Mouse (Mus musculus): Measurements from ENCODE around the gene Olfr1371.

Gene Olfr1371

DNA sequence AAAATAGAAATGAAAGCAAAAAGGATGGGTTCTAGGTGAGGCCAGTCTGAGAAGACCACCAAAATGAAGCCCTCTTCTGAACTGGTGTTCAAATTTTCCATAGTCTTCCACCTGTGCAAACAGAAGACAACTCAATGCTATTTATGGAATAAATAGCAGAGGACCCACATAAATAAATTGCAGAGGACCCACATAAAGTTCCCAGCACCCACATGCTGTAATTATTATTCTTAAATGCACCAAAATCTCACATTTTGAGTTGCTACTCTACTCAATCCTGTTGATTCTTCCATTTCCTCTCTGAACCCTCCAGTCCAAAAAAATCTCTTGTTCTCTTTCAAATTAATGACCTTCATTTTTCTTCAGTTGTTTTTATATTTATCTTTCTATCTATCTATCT lies at the start of gene Olfr1371:
Olfr1371 (minus strand) TSS at position 101 of the 400 bp plus-strand sequence.
- DNase-seq (ENCODE audit: low spot score) = no peak

DNA sequence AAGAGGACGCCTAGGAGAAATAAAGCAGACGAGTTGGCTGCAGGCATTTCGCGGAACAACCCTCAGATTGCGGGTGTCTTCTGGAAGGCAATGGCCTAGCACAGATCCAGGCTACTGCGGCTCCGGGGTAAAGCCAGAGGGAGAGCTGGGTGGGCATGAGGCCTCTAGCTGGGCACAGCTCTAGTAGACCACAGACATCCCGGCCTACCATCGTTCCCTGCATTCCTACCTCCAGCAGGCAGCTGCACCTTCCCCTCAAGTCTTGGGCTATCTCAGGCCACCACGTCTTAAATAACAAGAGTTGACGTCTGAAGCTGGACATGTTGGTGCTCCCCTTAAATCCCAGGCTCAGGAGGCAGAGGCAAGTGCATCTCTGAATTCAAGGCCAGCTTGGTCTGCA lies 48.6 kb upstream of the Olfr1371 start:
- peak; percentile 39 for DNase-seq (ENCODE audit: low spot score)

DNA sequence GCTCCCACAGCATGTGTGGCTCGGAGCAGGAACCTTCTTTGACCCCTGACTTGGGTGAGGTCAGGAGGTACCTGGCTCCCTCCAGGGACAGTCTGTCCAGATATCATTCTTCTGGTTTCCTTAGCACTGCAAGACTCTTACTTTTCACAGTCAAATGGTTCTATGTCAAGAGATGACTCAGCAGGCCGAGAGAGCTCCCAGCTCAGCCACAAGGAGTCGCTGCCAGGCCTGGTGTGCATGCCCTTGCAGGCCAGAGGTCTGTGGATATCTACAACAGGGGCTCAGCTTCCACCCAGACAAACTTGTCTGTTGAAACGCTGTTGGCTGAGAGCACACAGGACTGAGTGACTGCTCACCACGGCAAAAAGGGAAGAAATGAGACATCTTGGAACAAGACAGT lies 48.1 kb upstream of the Olfr1371 start:
- DNase-seq (ENCODE audit: low spot score) = peak; percentile 82

DNA sequence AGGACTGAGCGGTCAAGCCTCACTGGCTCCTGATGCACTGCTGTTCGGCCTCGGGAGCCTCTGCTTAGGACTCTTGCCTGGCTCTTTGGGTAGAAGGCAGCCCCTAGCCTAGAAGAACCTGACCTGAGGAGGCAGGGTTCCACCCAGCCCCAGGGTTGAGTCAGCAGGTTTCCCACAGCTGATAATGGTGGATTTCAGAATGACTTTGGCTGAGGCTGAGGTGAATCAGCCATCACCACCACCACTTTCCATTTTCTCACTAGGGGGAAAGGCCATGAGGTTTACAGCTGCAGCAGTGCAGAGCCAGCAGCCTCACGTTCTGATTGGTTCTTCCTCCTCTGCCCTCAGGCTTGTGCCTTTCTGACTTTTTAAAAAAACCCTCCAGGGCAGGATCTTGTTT lies 47.1 kb upstream of the Olfr1371 start:
- peak; percentile 38 for DNase-seq (ENCODE audit: low spot score)

DNA sequence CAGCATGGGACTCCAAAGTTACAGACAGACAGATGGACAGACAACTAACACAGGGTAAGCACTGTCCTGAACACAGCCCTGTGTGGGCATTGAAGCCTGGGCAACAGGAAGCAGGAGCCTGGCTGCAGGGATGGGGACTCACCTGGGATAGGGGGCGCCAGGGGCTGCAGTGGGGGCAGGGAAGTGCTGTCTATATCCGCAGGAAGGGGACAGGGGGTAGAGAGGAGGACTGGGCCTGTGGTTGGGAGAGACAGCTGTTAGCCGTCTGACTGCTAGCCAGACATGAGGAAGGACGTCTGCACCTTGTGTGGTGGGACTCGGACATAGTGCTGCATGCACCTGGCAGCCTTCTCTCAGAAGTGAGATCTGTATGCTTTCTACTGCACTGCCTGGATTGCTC lies 44.9 kb upstream of the Olfr1371 start:
- peak; percentile 45 for DNase-seq (ENCODE audit: low spot score)

DNA sequence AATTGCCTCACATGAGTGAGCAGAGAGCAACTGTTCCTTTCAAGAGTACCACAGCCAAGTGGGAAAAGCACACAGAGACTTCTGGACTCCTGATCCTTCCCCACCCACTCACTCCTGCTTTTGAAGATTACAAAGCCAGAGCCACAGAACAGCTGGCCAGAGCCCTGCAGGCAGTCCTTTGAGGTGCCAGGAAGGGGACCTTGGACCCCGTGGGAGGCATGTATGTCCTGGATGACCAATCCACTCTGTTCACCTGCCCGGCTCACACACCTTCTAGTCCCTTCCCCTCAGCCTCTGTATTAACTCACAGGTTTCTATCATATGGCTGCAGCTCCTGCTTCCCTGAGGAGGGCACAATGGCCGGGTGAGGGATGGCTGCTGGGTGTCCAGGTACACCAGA lies 43.6 kb upstream of the Olfr1371 start:
- DNase-seq (ENCODE audit: low spot score) = peak; percentile 37

DNA sequence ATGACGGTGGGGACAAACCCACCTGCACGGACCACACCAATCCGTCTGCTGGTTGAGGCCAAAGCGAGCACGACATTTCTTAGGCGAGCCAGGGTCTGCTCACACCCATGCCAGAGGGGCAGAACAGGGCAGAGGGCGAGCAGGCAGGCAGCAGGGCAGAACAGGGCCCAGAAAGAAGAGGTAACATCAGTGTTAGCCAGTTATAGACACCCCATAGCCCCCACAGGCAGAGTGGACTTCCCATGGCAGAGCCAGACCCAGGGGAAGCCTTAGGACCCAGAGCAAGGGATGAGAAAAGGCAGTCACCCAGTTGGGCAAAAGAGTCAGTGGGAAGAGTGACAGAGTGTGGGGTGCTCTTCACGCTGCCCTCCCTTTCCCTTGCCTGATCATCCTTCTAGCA lies 41.3 kb upstream of the Olfr1371 start:
- DNase-seq (ENCODE audit: low spot score) = peak; percentile 37

DNA sequence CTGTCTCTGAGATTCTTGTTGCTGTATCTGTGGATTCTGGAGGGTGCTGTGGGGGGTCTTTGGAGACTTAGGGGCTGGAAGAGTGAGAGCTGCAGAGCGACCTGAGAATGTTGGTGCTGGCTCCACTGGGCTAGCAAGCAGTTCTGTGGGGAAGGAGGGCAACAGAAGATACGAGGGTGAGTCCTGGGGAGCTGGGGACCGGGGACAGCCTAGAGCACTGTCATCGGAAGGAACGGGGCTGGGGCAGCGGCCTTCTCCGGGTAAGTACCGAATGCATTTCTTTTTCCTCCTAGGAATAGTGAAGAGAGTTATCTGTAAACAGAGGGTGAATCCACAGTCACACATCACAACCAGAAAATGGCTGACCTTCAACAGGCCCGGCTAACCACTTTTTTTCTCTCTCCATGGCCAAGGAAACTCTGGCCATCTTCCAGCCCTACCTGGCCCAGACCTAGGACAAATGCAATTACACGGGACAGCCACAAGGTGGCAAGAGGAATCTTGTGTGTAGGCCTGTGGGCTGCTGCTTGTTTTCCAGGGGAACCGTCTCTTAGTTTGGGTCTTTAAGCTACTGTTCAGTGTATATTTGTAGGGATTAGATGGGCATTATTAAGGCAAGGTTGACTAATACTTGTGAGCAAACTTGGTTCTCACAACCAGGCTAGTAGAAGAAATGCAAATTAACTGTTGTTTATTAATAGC lies 40.0 kb upstream of the Olfr1371 start:
- DNase-seq (ENCODE audit: low spot score) = peak; percentile 76

DNA sequence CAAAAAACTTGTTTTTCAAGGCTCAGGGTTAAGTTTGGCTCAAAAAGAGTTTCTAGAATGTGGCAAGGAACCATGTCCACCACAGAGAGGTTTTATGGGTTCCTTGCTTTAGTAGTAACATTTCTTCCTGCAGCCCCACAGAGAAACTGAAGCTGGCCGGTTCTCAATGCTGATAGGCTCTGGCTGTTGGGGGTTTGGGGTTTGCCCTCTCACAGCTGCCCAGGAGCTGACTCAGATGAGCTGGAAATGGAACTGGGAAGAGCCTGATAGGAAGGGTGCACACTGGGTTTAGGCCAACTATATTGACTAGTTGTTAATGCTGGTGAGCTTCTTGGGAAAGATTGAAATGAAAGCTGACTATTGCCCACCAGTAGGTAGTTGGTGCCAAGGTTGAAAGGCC lies 38.9 kb upstream of the Olfr1371 start:
- DNase-seq (ENCODE audit: low spot score) = peak; percentile 37

DNA sequence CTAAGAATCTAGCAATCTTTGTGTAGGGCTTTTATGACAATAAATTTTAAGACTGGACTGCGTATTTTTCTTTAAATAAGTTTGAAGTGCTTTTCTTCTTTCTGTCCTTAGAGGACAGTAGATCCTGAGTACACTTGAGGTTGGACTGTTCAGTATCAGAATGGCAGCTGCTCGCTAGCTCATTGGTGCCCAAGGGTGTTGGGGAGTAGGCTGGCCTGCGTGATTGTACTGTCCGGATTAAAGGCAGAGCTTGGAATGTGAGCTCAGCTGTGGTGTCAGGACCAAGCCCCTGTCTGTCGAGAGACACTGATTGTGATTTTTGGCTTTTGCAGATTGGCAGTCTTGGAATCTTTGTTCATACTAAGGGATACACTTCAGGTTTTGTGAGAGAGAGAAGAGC lies 38.0 kb upstream of the Olfr1371 start:
- DNase-seq (ENCODE audit: low spot score) = peak; percentile 46

DNA sequence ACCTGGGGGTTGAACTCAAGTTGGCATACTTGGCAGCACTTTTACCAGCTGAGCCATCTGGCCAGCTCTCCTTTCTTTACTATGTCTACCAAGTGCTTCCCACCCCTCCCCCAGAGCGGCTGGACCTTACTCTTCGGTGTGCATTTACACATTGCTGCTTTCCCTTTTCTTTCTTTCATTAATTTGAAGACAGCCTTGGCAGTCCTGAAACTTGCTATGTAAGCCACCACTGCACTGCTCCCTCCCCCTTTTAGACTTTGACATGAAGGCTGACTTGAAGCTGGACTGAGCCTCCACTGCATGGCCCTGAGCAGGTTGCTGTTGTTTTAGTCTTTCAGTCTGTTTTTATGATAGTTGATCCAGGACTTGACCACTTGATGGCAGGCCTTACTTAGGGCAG lies 35.7 kb upstream of the Olfr1371 start:
- DNase-seq (ENCODE audit: low spot score) = peak; percentile 47

DNA sequence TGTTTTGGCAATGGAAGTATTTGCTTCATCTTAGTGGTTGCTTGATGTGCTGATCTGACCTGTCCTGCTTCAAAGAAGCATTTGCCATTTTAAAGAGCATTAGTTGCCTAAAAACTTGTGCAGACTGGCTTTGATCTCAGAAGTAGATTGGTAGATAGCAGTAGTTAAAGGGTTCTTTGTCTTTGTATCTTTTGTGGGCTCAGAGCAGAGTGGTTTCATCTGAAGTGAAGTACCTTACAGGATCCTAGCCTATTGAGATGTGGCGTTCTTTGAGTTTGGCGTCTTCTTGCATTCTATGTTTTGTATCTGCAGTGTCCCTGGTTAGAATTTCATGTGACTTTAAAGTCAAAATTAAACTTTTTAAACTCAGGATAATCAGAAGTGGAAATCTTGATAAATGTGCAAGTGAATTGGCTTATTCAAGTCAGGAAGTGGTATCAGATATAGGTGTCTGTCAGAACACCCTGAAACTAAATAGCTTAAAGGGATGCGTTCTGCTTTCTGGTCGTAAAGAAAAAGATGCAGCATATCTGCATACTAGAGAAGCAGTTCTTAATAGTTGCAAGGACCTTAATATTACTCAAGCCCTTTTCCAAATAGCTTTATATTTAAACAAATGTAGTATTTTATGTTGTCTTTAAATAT lies 27.2 kb upstream of the Olfr1371 start:
- no peak for DNase-seq (ENCODE audit: low spot score)

DNA sequence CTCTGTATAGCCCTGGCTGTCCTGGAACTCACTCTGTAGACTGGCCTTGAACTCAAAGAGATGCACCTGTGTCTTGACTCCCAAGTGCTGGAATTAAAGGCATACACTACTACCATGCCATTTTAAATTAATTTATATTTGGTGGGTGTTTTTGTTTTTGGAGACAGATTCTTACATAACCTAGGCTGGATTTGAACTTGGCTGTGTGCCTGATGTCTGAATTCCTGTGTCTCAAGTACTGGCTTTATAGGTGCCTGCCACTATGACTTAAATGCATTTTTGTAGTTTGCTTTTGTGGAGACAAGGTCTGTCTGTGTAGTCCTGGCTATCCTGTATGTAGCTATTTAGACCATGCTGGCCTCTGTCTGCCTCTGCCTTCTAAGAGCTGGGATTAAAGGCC lies 20.7 kb upstream of the Olfr1371 start:
- DNase-seq (ENCODE audit: low spot score) = no peak

DNA sequence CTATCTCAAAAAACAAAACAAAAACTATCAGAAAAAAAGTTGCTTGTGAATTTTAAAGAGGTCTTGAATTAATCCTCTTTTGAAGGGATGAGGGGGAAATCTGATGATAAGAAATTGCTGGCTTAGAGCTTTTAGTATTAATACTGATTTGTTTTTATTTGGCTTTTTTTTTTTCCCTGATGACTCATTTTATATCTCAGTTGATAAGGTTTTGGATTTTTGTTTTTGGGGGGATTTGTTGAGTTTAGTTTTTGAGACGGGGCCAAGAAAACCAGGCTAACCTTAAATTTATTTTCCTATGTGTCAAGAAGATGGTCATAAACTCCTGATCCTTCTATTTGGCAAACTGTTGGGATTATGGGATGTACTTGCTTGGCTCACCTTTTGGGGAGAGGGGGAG lies 20.1 kb upstream of the Olfr1371 start:
- no peak for DNase-seq (ENCODE audit: low spot score)

DNA sequence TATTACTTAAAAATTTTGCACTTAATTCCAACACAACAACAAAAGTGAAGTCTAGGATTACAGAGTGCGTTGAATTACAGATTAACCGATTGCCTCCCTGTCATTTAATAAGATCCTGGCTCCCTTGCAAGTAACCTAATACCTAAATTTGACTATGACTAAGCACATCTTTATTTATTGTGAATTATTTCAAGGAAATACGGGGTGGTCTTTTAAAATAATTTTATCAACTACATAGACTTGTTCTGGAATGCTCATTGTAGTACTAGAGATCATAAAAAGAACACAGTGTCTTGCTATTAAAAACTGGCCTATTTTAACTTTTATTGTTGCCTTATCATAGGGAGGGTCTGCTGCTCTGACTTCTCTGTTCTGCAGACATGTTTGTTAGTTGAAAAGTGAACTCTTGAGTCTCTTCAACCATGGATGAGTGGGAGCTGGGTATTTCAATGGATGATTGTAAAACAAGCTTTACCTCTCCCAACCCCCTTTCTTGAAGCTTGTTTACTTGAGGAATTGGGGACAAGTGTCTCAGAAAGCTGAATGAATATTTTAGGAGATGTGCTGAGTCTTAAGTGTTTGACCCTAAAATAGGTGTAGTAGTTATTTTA lies 19.4 kb upstream of the Olfr1371 start:
- DNase-seq (ENCODE audit: low spot score) = no peak

DNA sequence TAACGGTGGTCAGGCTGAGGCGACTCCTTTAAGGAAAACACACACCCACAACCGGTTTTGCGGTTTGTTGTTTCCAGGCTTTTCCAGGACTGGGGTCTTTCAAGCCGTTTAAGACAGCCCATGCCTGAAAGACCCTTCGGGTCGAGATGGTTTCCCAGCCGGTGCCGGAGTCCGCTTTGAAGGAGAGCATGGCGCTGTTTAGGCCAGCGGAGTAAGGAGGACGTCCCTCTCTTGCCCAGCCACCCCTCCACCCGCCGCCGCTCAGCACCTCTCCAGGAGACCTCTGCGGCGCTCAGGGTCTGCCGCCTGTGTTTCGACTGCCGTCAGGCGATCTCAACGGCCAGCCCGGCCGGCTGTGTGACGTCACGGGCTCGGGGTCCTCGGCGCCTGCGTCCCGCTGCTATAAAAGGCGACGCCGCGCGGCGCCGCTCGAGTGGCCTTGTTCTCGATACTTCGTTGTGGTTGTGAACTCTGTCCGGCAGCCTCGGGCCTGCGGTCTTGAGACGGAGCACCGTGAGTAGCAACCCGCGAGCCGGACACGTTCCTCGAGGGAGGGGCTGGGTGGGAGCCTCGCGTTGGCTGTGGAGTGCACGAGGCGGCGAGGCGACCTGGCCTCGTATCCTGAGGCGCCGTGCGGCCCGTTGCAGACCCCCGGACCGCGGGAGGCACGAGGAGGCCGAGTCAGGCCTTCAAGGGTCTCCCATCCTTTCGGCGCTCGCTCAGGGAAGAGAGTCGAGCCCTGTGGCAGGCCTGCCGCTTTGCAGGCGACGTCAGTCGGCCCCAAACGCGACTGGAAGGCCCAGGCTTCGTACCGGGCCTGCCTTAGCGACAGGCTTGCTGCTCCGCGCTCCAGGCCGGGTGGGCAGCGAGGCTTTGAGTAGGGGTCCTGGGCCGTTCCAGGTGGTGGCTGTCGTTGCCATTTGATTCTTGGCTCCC lies 18.1 kb upstream of the Olfr1371 start, which contains the start of gene Skp1a:
Skp1a (plus strand) TSS at position 390 of the 936 bp plus-strand sequence.
- DNase-seq (ENCODE audit: low spot score) = peak; percentile 97

DNA sequence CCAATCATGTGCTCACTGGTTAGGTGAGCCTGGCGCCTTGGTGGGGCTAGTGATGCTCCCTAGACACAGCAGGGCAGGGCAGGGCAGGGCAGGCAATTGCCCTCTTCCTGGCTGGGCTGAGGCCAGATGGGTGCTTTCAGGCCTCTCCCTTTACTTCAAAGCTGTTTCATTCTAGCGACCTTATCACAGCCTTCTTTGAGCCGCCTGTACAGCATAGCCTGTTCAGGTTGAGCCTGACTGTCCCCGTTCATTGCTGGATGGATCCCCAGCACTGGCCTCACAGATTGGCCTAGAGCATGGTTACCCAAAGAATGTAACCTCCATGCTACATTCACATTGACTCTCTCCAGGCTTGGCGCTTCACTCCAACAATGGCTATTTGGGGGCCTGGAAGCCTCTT lies 16.9 kb upstream of the Olfr1371 start:
- DNase-seq (ENCODE audit: low spot score) = no peak

DNA sequence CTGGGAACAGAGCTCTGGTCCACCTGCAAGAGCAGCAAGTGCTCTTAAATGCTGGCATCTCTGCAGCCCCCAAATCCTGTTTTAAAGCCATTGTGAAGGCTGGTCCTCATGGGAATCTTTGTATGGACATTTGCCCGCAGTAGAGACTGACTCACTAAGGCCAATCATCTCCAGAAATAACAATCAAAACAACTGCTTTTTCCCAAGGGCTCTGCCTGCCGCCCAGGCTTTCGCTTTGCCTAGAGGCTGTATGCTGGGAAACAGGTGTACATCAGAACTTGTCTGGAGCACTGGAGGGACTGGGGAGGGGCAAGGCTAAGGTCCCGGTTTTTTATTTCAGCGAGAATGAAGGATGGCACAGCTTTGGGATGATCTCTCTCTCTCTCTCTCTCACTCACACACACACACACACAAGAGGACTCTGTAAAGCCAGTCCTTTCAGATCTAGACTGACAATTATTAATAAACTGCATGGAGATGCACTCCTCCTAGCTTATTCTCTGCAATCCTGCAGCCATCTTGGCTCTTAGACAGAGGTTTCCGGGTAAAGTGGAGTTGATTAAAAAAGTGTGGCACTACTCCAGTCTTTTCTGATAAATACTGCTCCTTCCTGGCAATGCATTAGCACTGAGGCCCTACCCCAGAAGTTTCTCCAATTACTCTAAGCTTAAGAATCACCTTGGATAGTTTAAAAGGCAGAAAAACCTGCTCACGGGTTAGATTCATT lies 15.1 kb upstream of the Olfr1371 start:
- no peak for DNase-seq (ENCODE audit: low spot score)

DNA sequence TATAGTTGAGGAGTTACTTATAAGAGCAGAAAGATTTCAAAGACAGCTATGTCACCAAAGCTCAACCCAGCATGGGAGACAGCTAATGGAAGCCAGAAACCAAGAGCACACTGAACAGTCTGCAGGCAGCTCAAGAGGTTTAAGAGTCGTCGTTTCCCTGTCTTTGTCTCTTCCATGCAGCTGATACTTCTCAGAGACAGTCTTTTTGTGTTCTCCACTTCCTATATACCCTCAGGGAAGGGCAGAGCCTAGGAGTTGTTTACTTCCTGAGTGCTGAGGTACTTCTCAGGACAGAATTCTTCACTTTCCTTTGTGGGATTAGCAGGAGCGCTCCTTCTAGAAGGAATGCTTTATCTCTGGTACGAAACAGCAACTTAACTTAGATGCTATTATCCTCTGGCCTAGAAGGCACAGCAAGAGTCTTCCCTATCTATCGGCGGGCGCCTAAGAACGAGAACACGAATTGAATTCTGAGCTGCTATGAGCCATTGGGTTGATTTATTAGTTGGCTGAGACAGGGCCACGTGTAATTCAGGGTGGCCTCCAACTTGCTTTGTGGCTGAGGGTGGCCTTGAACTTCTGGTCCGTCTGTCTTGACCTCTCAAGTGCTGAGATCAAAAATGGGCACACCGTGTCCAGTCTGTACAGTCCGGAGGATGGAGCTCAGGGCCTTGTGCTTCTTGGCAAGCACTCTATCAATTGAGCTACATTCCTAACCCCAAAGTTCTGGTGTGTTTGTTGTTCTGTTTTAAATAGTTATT lies 13.9 kb upstream of the Olfr1371 start:
- DNase-seq (ENCODE audit: low spot score) = no peak

DNA sequence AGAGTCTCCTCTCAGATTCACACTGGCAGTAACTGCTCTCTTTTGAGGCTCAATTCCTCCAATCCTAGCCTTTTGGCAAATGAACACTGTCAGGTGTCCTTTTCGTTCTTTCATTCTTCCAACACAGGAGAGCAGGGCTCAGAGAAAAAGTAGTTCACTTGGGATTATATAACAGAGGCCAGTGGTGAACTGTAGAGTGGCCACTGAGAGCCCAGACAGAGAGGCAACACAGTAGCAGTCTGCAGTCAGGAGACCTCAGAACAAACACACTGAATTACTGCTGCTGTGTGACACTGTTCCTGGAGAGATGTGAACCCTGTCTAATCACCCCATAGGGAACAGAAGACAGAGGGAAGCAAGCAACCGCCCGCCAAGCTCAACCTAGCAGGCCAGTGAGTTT lies 13.3 kb upstream of the Olfr1371 start:
- no peak for DNase-seq (ENCODE audit: low spot score)
